Mouse (Mus musculus) urinary bladder, postnatal 14 days (tissue): Measurements from ENCODE around the gene Zc3h8.

Experiments
- DNase-seq: peaks from one replicate; pipeline ENCODE4 v3.0.0; 2021; ENCODE audit warnings: low spot score

Zc3h8 gene

DNA sequence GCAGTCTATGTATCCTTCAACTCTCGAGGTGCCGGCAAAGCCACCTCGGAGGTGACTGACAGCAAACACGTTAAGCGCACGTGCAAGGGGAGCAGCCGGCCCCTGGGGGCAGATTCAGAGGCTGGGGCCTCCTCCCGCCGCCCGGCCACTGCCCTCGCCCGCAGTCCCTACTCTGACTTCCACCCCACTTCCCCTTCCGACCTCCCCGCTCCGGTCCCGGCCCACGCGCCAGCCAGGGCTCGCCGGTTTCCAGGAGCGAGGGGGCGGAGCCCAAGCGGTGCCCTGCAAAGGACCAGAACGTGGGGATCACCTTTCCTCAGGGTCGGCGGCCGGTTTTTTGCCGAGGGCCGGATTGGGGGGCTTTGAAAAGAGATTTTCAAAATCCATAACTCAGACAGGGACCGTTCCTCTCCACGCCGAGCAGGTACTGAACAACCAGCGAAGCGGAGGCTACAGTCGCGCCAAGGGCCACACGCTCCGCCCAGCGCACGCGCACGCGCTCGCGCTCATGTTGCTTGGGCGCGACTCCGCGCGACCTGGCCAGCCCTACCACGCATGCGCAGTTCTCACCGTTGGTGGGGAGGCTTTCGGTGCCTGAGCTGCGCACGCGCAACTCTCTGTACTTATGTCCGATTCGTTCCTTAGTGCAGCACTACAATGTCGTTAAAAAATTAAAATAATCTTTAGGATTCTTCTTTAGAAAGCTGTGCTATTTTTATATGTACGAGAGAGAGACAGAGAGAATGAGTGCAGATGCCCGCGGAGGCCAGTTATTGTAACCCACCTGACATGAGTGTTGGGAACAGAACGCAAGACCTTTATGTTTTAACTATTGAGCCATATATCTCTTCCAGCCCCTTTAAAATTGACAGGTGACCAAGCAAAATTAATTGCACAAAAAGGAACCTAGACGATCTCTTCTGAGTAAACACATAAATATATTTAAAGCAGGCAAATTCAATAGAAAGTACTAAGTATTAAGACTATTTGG is at the start of gene Zc3h8:
Zc3h8 (minus strand) TSS at position 540 of the 991 bp plus-strand sequence.
- DNase-seq = peak; percentile 97

DNA sequence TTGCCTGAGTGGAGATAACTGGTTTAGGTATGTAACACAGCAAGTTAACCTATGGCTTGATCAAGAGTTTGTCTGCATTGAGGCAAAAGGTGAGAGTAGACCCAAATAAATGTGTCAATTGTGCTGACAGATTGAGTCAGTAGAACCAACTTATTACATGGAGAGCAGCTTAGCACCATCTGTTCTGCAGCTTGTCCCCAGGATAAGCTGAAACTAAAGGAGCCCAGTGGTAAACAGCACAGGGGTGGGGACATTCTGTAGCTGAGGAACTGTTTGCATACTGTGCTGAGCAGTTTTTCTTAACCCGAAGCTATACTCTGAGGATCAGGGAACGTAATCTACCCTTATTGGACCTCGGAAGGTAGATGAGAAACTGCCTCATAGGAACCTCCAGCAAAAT is 40.9 kb upstream of the Zc3h8 start:
- no peak for DNase-seq

DNA sequence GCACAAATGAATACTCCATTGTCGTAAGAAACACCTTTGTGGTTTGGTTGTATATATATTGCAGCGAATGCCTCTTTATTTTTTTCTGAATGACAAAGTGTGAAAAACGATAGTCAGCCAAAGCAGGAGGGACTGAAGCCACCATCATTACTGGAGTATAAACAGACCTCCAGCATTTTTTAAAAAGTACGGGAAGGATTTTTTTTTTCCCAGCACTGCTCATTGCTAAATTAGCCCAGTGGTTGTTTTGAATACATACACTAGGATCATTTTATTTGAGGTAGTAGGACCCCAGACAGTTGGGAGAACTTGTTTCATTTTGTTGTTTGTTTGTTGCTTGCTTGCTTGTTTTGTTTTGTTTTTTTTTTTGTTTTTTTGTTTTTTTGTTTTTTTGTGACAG is 31.7 kb upstream of the Zc3h8 start:
- no peak for DNase-seq

DNA sequence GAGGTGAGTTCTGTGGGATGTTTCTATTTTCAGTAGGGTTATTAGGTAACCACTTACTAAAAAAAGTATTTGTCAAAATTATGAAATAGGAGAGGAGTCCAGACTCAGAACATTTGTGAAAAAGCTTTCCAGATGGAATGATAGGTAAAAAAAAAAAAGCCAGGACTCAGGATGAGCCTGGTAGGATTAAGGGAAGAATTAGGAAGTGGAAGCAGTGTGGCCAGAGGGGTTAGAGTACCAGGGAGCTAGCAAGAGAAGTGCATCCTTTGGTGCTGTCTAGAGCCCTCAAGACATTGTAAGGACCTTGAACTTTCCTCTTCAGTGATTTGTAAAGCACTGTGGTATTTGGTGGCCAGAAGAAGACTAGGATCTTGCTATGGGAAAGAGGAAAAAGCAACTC is 28.4 kb upstream of the Zc3h8 start:
- DNase-seq = no peak

DNA sequence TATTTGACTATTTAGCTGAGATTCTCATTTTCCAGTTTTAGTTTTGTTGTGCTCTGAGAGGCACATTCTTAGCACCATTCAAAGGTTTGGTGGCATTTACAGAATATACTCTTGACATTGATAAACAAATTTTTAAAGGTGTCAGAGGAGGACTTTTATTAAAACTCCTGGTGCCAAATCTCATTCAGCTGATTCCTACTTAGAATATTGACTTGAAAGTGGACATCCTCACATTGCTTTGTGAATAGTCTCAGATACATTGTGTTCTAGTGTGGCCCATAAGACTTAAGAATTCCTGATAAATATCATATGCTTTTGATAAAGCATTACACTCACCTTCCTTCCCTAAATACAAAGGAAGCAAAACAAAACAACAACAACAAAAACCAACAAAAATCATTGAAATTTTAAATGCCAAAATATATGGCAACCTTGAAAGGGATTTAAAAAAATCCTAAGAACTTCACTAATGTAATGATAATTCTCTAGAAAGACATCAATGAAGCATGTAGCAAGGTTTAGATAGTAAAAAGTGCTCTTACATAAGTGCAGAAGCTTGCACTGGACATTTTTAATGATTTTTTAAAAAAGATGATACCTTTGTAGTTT is 24.7 kb upstream of the Zc3h8 start:
- no peak for DNase-seq

DNA sequence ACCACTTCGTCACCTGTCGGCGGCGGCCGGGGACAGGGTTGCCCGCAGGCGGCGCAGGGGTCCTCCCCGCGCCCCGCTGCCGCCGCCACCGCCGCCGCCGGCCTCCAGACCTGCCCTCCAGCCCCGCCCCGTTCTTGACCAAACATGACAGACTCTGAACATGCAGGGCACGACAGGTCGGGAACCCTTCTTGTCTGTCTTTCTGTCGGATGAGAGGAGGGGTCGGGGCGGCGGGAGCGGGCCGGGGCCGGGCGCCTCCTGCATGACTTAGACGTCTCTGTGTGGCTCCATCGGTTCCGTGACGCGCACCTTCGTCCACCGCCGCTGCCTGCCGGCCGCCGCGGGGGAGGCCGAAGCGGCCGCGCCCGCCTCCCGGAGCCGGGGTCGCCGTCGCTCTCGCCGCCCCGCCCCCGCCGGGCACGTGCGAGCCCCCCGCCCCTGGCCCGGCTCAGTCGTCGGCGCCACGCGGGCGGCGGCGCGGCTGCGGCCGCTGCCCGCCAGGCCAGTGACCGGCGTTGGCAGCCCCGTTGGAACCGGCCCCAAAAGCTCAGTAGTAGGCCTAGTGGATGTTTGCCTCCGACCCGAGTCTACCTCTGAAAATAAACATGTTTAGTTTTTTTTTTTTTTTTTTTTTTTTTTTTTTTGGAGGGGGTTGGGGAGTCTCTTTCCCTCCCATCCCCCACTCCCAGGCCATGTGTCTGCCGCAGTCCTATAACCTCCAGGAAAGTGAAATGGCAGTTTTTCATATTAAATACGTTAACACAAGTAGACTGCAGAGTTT is 24.0 kb upstream of the Zc3h8 start, which contains the start of gene Gm10762:
Gm10762 (minus strand) TSS at position 65 of the 781 bp plus-strand sequence.
- peak; percentile 83 for DNase-seq

DNA sequence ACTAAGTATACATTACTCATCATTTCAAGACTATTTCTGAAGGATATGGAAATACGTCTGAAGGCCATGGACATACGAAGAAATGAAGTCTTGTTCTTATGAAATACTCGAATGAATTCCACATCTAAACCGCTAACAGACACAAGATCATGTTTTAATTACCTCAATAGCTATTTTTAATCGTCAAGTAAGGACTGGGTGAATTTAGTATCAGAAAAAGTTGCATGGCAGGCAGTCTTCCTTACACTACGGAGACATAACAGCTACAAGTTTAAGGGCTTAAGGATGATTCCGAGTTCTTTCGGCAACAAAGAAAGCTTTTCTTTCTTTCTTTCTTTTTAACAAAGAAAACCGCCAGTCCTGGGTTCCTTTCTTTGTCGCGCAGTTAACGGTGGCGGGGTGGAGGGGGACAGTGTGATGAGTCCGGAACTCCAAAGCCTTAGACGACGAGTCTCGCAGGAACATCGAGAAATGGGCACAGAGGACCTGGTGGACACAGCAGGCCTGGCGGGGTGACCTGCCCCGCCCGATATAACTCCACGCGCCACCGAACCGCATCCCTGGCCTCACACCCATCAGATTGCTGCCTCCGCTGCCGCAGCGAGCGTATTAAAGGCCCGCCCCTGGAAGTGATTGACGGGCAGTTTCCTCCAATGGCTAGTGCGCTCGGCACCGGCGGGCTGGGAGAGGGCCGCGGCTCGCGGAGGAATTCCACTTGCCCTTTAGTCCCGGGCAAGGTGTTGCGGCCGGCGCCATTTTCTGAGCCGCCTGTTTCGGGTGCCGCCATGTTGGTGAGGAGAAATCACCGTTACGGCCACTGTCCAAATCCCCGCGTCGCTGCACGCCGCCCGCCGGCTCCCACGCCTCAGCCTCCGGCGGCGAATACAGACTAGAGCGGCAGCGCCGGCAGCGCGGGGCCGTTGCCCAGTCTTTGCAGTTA is 23.0 kb upstream of the Zc3h8 start, which contains the start of gene Zc3h6:
Zc3h6 (plus strand) TSS at position 762 of the 940 bp plus-strand sequence.
- DNase-seq = peak; percentile 99

DNA sequence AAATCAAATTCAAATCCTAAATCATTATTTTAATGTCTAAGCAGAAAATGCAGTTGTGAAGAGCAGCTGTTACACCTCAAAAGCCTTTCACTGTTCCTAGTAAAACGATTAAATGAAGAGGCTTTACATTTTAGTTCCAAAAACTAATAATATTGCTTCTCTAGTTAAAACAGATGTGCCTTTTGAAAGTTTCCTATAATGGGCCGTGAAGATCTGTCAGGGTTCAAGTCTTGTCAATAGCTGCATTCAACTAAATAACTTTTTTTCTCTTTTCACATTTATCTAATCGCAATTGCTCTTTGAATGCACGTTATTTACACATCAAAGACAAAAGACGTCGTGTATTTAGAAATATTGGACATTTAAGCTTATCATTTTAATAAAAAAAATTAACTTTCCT is 22.4 kb upstream of the Zc3h8 start:
- no peak for DNase-seq

DNA sequence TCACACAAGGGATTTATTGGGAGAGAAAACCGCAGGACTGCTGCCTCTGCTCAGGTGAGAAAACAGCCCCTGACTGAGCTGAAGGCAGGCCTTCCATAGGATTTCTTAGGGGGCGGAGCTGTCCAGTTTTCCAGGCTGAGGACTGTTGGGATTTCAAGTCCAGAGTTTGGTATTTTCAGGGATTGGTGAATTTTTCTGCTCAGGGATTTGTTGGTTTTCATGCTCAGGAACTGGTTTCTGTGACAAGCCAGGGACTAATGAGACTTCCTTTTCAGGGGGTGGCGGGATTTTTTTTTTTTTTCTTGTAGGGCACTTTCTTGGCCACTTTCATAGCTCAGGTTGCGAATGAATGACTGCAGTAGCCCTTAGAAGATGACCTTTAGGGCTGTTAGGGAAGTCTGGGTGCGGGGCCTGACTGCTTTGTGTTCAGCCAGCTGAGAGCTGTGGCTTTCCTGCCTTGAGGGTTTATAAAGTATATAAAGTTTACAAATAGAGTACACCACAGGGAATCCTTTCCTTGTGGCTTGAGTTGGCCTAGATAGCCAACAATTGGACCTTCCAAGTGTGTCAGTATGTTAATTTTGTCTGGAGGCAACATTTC is 21.7 kb upstream of the Zc3h8 start:
- DNase-seq = no peak

DNA sequence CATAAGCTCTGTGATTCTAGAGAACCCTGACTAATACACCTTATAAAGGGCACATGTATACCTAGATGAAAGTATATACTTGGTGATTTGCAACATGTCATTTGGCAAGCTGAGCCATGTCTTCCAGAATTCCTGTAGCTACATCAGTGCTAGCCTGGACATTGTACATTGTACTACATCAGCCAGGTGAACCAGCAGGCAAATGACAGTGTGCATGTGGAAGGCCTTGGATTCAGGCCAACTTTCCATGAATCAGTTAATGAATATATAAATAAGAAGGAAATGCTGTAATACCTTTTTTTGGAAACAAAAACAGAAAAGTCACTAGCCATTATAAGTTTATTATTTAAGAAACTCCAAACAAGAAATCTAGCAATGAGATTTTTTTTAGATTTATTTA is 10.3 kb upstream of the Zc3h8 start:
- DNase-seq = no peak

DNA sequence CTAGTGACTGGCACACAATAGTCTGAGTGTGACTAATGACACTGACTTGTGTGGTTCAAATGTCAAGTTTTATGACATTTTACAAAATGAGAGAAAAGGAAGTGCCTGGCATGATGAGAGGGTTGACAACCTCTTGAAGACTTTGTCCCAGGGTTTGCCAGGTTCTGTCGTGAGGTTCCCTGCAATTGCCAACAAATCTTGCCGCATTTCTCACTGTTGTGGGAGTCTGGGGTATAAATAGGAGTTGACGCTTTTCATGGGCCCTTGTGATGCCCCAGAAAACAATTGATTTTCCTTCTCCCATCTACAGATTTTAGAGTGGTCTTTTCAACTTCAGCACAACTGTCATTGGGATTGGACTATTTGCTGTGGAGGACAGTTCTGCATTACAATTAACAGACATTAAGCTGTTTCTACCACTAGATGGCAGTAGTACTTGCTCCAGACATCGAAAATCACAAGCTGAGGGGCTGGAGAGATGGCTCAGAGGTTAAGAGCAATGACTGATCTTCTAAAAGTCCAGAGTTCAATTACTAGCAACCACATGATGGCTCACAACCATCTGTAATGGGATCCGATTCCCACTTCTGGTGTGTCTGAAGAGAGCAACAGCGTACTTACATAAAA is 4.2 kb upstream of the Zc3h8 start:
- no peak for DNase-seq

DNA sequence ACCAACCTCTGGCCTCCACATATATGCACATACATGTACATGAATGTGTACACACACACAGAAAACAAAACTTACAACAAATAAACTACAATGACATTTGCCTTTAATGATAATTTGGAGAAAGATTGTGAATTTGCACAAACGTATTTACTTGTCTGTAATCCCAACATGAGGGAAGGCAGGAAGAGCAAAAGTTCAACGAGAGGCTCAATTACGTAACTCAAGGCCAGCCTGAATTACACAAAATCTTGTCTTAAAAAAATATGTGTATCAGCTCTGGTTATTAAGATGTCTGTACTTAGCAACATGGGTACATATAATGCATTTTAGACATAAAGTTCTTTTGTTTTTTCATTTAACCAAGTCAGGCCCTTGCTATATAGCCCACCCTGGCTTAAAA is 7.6 kb downstream of the Zc3h8 start:
- no peak for DNase-seq

DNA sequence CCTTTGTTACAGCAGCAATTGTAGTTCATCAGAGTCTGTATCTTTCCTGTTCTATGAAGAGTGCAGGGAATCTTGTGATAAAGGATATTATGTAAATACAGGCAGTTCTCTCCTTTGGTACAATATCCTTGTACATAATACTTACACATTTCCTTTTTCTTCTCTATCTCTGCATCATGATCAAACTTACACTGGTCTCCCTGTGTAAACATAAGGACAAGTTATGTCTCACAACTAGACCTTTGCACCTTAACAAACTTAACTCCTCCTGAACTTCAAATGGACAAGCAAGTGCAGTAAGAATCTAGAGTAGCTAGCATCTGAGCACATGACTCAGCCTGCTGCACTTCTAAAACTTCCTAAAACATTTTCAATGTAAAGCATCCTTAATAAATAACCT is 13.2 kb downstream of the Zc3h8 start:
- DNase-seq = no peak

DNA sequence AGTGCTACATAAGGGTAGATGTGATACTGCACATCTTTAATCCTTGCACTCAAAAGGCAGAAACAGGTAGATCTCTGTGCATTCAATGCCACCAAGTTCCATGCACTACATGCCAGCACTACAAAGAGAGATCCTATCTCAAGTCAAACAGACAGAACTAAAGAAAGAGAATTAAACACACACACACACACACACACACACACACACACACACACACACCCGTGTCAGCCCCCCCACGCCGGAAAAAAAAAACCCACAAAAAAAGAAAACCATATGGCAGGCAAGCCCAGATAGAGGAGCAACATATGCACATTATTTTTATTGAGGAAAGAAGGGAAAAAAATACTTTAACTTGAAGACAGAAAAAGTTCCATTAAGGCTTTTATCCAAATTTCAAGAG is 15.4 kb downstream of the Zc3h8 start:
- no peak for DNase-seq

DNA sequence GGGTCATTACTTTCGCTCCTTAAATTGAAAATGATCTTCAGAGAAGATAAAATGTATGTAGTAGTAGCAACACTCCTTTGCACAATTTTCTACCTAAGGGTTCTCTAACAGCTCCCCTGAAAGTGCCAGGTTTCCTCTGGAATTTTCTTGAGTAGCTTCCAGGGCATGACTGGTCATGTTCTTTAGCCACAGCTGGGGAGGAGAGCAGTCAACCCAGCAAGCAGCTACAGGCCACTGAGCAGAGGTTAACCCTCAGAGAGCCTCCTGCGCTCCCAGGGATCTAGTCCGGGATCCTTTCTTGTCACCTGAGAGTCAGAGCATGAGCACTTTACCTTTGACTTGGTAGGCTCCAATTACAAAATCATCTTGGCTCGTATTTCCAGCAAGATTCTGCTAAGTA is 19.1 kb downstream of the Zc3h8 start:
- DNase-seq = no peak

DNA sequence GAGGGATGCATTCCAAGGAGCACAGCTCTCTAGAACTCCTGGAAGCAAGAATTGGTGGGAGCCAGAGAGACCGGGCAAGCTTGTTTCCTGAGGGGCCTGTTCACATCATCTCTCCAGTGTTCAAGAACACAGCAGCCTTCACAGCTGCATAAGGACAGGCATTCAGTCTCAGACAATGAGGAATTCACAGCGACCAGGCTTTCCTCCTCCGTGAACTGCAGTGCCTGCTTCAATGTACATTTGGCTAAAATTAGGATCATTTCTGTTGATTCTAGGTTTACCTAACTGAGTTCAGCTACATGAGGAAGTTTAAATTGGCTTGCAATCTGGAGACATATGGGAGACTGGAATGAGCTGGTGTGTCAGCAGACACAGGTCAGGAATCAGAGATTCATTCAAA is 27.3 kb downstream of the Zc3h8 start:
- DNase-seq = no peak

DNA sequence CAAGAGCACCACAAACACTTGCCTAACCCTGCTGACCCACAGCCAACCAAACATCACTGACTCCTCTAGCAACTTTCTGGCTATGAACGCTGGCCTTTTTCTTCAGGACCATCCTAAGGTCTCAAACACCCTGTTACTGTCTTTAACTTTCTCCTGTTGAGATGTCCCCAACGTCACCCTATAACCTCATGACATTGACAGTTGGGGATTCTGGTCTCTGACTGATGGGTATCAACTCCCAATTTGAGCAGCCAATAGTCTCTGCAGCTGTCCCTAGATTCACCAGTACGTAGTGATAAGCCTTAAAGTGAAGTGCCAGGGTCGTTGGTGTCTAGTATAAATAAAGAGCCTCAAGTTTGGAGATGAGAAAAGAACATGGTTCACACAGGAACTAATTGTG is 28.9 kb downstream of the Zc3h8 start:
- no peak for DNase-seq

DNA sequence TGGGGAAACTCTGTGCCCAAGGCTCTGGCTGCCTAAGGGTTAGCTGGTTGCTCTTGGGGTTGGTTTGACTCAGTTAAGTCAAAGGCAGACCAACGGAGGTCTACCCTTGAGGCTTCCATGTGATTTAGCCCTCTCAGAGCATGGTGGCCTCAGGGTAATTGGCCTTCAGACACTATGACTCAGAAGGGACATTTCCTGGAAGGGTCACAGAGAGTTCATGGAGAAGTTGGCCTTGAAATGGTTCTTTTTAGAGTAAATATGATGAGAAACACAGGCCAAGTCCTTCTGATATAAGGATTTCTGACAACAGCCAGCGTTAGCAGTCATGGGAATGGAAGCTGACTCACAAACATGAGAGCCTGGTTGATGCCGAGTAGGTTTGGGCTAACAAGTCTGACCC is 40.2 kb downstream of the Zc3h8 start:
- DNase-seq = no peak

DNA sequence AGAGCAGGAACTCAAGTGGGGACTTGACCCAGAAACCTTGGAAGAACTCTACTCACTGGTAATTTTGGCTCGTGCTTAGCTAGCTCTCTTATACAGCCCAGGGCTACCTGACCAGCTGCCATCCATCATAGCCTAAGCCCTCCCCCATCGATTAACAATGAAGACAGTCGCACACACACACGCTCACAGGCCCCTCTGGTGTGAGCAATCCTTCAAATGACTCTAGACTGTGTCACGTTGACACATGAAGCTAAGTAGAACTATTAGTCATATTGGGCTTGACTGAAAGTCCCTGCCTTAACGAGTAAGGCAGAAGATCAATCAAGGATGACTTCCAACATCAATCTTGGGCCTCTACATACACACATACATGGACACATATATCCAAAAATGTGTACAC is 41.0 kb downstream of the Zc3h8 start:
- DNase-seq = no peak

DNA sequence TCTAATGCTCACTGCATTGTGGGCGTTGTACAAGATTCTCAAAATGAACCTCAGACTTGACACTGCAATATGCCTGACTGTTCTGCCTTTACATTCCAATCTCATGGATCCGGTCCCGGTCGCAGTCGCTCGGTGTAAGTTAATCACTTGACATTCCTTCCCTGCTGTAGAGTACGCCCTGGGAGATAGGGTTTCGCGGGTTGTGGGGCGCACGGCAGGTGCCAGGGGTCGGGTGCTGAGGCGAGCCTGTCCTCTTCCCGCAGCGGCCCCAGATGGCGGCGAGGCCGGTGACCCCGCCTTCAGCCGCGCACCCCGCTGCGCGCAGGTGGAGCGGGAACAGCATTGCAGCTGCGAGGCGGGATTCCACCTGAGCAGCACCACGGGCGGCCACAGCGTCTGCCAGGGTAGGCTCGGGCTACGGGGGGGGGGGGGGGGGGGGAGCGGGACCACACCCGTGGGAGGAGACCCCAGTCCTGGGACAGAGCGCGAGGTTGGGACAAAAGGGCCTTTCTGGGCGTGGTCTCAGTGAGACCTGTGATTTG is 51.6 kb downstream of the Zc3h8 start:
- no peak for DNase-seq
